Mouse (Mus musculus) cortical plate, adult 2 months (tissue): Measurements from ENCODE around the gene Arl15. TPM values are rescaled to one million over a fixed set of nuclear protein-coding genes. Genes with fewer than 3 reads are reported as not detected.

ENCODE experiments used
- H3K27ac ChIP-seq: fragments of 200-500 bp; 2 replicates; pipeline ENCODE4 v1.5.1; 2012; ENCODE audit warnings: low read length, control low read depth, inconsistent platforms; ENCODE audit not compliant: insufficient read depth
- H3K4me1 ChIP-seq: fragments of 200-500 bp; 2 replicates; pipeline ENCODE4 v1.6.1; 2011; ENCODE audit warnings: low read length; ENCODE audit not compliant: control insufficient read depth, insufficient read depth
- H3K4me3 ChIP-seq: fragments of 200-500 bp; 2 replicates; pipeline ENCODE4 v1.5.1; 2011; ENCODE audit warnings: mild to moderate bottlenecking, low read length, control low read depth; ENCODE audit not compliant: insufficient read depth
- CTCF ChIP-seq: fragments of 200-500 bp; IDR thresholded peaks from 2 replicates; pipeline ENCODE4 v1.5.1; 2011; ENCODE audit warnings: mild to moderate bottlenecking, control low read depth, low read length; ENCODE audit not compliant: insufficient read depth; ENCODE audit errors: extremely low read depth
- POLR2A ChIP-seq: fragments of 200-500 bp; IDR thresholded peaks from 2 replicates; pipeline ENCODE4 v1.6.1; 2011; ENCODE audit warnings: mild to moderate bottlenecking, low read length, control low read depth; ENCODE audit not compliant: insufficient read depth; ENCODE audit errors: extremely low read depth
- polyA plus RNA-seq: library from polyadenylated mRNA; depleted of rRNA; stranded (reverse); fragments of >200 nt; gene quantifications from 2 replicates; pipeline ENCODE4 v1.2.3, GENCODE M21; 2012

Gene Arl15
- polyA plus RNA-seq, 1 experiment, result 14.8 TPM

DNA sequence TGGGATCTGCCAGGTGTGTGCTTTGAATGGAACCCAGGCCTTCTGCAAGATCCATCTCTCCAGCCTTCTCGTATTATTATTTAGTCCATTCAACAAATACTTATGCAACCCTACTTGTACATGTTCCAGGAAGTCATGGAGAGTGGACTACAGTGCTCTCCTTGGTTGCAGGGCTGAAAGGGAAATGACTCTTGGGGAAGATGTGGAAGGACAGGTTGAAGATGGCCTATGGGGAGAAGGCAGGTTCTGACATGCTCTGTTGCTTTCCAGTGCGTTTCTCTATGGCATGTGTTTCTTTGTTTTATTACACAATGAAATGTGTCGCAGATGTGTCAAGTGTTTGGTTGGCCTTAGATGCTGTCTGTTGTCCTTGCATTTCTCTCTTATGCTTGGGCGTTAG is 5.1 kb downstream of the Arl15 start:
- no peak overlapping the region for H3K27ac ChIP-seq
- H3K4me1 ChIP-seq, result no peaks in the 10 kb centered on the region; the same call in 1 of the 2 replicates
- no peak overlapping the region for H3K4me3 ChIP-seq
- TF ChIP-seq CTCF, result no peak
- no peak for TF ChIP-seq POLR2A

DNA sequence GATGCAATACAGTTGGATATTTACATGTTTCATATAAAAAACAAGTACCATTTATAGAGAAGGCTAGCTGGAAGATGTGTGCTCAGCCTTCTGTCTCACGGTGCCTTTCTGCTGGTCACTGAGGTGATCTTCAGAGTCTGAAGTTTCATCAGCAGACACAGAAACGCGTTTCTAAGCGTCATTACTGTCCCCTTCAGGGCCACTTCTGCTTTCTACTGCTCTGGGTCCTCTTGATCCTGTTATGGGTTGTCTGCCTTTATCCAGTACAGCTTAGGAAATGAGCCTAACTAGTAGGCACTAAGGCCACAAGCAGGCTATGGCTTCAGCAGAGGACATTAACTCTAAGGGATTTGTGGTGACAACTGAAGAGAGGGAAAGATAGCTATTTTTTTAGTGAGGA is 5.9 kb downstream of the Arl15 start:
- no peak overlapping the region for H3K4me3 ChIP-seq
- H3K4me1 ChIP-seq, result no peaks in the 10 kb centered on the region; the same call in 1 of the 2 replicates
- no peak overlapping the region for H3K27ac ChIP-seq
- TF ChIP-seq POLR2A, result no peak
- TF ChIP-seq CTCF, result no peak

DNA sequence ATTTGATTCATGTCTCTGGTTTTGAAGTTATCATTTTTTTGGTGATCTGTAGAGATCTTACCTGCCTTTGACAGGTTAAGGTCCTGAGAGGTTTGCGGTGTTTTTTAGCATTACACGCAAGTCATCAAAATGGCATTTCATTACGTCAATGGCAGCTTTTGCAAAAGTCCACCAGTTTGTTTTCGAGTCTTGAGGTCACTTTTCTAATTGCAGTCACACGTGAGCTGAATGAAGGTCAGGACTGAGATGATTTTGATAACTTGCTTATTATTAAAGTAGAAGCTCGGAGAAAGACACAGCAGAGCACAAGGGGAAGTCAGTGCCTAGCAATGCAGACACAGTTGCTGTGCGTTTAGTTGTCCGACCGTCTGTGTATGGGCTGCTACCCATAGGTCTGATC is 8.3 kb downstream of the Arl15 start:
- no peaks in the 10 kb centered on the region for H3K4me1 ChIP-seq
- H3K27ac ChIP-seq, result no peak overlapping the region
- TF ChIP-seq POLR2A (no peak), CTCF (no peak)
- H3K4me3 ChIP-seq, result no peak overlapping the region

DNA sequence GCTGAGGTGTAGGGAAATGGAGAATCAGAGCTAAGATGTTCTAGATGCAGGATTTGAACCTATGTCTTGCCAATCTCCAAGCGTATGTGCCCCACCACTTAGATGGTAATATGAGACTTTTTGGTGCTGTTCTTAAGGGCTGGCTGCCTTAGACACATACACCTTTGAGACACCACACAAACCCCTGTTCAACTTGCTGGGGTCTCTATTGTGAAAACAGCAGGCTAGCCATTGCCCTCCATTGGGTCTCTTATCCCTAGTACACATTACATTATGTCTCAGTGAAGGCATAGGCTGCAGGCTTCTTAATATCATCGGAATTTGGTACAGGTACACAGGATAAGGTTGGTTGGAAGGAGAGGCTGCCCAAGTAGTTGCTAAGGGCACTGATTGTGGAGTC is 16.8 kb downstream of the Arl15 start:
- Histone ChIP-seq H3K4me1 (peaks cover 2% of the 10 kb centered on the region), H3K4me3 (no peak overlapping the region), H3K27ac (no peak overlapping the region)
- no peak for TF ChIP-seq CTCF
- TF ChIP-seq POLR2A, result no peak

DNA sequence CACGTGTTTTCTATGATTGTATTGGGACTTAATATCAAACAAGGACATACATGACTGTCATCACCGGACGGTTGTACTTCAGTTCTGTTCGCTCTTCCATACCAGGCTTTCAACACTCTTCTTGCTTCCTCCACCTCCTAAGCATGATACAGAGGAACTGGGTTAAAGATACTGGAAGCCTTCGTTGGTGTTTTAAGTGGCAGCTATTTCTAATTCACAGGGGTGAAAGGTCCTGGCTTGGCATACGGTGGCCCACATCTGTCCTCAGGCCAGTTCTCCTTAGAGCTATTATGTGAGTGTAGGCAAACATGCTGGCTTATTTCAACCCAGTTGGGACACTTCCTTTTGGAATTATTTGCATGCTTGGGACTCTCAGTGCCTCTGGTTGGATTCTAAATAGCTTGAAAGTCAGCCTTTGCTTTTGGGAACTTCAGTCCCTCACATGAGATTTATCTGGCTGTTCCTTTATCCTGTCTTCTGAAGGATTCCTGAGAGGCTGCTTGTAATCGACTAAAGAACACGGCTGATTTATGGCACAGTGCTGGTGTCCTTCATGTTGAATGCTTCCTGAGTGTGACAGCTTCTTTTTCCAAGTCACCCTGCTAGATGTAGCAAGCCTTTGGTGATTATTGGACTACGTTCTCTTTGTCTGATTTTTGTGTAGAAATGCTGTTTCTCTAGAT is 17.7 kb downstream of the Arl15 start:
- Histone ChIP-seq H3K4me1 (peaks cover 2% of the 10 kb centered on the region), H3K27ac (no peak overlapping the region), H3K4me3 (no peak overlapping the region)
- TF ChIP-seq POLR2A (no peak), CTCF (no peak)

DNA sequence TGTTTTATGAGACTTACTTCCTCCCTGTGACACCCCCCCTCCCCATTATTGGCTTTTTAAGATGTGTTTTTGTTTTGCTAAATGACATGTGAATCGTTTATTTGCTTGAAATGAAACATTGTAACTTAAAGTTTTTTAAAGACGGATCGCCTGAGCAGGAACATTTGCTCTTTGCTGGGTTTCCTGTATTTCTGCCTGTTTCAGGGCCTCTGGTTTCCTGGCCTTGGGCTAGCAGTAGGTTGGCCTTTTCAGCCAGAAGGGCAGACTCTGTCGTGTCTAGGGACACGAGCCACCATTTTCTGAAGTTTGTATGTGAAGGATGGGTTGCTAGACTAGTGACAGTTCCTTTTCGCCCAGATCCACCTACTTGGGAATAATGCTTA is 18.3 kb downstream of the Arl15 start:
- H3K4me1 ChIP-seq, result peaks cover 4% of the 10 kb centered on the region
- H3K4me3 ChIP-seq, result no peak overlapping the region
- TF ChIP-seq POLR2A, result no peak
- no peak for TF ChIP-seq CTCF
- no peak overlapping the region for H3K27ac ChIP-seq

DNA sequence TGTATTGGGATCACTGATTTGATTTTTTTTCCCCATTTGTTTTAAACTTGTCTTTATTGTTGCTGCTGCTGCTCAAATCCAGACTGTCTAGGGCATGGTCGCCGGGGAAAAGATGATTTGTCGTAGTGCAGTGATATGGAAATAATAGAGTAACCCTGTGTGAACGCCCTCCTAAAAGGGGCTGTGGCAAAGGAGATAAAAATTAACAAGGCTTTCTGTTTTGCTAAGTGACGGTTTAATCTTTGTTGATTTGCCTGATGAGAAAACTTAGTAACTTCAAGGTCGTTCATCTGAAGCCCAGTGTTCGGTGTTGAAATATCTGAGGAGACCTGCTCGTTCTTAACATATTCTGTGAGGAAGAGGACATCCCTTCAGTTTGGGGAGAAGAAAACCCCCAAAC is 19.8 kb downstream of the Arl15 start:
- Histone ChIP-seq H3K4me3 (no peak overlapping the region), H3K4me1 (peaks cover 4% of the 10 kb centered on the region)

DNA sequence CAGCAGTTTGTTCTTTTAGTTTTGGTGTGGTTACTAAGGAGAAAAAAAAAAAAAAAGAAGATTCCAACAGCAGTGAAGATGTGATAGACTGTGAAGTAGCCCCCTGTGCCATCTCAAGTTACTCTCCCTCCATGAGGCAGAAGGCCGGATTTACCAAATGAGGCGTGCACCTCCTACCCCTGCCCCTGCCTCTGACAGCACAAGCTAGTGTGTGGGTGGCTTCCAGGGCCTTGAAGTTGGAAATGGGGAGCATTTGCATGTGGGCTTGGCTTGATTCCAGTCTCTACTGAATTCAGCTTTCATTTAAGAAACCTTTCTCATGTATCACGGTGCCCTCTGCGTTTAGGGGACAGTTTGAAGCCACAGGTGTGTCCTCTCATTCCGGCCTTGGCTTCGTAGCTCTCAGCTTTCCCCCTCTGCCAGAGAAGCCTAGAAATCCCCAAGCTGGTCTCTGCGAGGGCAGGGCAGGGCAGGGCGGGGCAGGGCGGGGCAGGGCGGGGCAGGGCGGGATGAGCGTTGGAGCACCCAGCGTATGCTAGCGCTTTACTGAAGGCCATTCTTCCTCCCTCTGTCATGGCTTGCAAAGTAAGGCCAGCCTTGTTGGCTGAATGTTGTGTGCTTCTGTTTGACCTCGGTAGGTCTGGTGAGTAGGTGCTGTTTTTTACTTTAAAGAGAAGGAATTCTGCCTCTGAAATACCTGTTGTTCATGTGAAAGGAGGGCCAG is 21.6 kb downstream of the Arl15 start:
- H3K4me3 ChIP-seq, result no peak overlapping the region
- TF ChIP-seq POLR2A (no peak), CTCF (no peak)
- H3K4me1 ChIP-seq, result peaks cover 5% of the 10 kb centered on the region
- H3K27ac ChIP-seq, result no peak overlapping the region

More for the DNA sequence above, 19.8 kb downstream of the Arl15 start:
- TF ChIP-seq POLR2A (no peak), CTCF (no peak)
- no peak overlapping the region for H3K27ac ChIP-seq

DNA sequence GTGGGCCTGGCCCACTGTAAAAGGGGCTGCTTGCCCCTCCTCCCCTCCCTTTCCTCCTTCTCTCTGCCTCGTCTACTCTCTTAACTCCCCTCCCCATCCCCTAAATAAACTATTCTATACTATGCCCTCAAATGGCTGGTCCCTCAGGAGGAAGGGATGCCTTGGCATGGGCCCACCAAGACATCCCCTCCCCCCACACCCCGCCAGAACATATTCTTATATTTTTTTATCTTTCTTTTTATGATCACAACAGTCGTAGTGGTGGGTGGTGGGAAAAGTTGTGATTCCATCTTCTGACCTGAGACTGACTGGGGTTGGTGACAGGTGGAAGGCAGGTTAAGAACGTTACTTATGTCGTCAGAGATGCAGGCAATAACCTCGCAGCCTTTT is 22.1 kb downstream of the Arl15 start:
- H3K4me3 ChIP-seq, result no peak overlapping the region
- no peak overlapping the region for H3K27ac ChIP-seq
- peaks cover 5% of the 10 kb centered on the region for H3K4me1 ChIP-seq
- no peak for TF ChIP-seq CTCF
- no peak for TF ChIP-seq POLR2A

DNA sequence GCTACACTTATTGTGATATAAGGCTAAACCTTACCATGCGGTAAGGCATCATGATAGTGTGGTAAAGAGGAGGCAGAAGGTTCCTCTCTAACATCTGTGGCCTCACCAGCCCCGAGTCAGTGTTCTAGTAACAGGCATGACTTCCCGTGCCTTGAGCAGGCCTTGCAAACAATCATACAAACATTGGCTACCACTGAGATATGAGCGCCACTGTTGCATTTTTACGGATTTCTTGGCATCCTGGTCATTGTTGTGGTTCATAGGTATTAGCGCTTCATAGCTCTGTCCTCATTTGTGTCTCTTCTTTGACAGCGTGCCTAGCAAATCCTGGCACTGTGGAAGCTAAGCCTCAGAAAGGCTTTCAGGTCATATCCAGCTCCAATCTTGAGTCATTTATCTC is 24.7 kb downstream of the Arl15 start:
- Histone ChIP-seq H3K27ac (no peak overlapping the region), H3K4me3 (no peak overlapping the region), H3K4me1 (peaks cover 5% of the 10 kb centered on the region)
- no peak for TF ChIP-seq CTCF
- no peak for TF ChIP-seq POLR2A

DNA sequence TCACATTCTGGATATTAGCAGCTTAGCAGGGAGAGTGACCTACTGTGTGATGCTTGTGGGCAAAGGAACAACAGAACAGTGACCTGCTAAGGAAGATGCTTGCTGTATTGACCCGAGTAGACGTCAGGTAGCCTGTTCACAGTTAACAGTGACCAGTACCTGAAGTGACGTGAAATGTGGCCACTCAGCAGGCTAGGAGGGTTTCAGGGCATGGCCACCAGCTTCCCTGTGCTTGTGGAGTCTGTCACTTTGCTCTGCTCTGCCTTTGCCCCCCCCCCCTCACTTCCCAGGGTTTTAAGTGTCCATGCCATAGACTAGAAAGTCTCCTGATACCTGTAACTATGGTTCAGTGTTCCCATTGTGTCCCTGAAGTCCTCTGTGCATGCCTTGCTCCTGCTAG is 25.9 kb downstream of the Arl15 start:
- Histone ChIP-seq H3K4me3 (no peak overlapping the region), H3K27ac (no peak overlapping the region), H3K4me1 (peaks cover 7% of the 10 kb centered on the region)
- TF ChIP-seq CTCF (no peak), POLR2A (no peak)
